19 mouse cellular contexts compared by ENCODE assay signal in the genomic region with DNA sequence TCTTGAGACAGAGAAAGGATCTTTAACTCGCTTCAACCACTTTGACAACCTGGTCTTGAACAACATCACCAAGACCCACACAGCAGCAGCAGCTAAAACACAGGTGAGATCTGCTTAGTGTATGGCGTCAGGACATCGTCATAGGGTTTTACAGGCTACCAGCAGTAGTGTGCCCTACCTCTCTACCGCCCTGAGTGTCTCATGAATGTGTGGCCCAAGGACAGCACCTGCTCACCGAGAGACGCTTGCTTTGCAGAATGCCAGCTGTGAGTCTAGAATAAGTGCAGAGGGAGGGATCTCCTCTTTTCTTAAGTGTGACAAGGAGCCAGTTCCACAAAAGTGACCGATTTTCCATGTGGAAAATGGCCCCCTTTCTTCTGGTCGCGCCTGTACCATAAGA.
DNase-seq lines count a peak whose midpoint lies in the region; ATAC-seq lines count a peak whose summit lies in the region.
"Had no signal": no experiment of that assay in that cellular context is flagged by ENCODE, and none has a peak within 500 bp of the region (broad histone marks: within the 10 kb centered on the region; RNA-seq: fewer than 3 reads in every experiment).

No protein-coding gene starts in this region.

- no peaks in the 10 kb centered on the region for H3K36me3 ChIP-seq in midbrain, embryonic 12.5 days
- H3K36me3 ChIP-seq in midbrain, embryonic 14.5 days (ENCODE audit: control insufficient read depth, insufficient read depth, low read length), result no peaks in the 10 kb centered on the region
- H3K36me3 ChIP-seq: embryonic facial prominence, embryonic 13.5 days; heart, embryonic 15.5 days; kidney, embryonic 15.5 days; limb, embryonic 15.5 days had no signal

- H3K9me3 ChIP-seq in midbrain, embryonic 12.5 days, result no peaks in the 10 kb centered on the region
- no peaks in the 10 kb centered on the region for H3K9me3 ChIP-seq in midbrain, embryonic 14.5 days (ENCODE audit: control insufficient read depth, low read length)
- H3K9me3 ChIP-seq: embryonic facial prominence, embryonic 13.5 days; heart, embryonic 15.5 days; kidney, embryonic 15.5 days; limb, embryonic 15.5 days had no signal

- H3K4me1 ChIP-seq in midbrain, embryonic 12.5 days, result peaks cover 11% of the 10 kb centered on the region
- H3K4me1 ChIP-seq in midbrain, embryonic 14.5 days (ENCODE audit: control insufficient read depth, insufficient read depth, low read length), result no peaks in the 10 kb centered on the region

- 86% methylated on average over 9 of the region's 9 CpGs for WGBS in midbrain, embryonic 12.5 days
- 88% methylated on average over 9 of the region's 9 CpGs for WGBS in midbrain, embryonic 14.5 days

- no peak overlapping the region for H3K27ac ChIP-seq in midbrain, embryonic 12.5 days (replicated peaks)
- no peak overlapping the region for H3K27ac ChIP-seq in midbrain, embryonic 14.5 days (replicated peaks; ENCODE audit: low read depth, low read length)
- H3K27ac ChIP-seq: embryonic facial prominence, embryonic 13.5 days; heart, embryonic 15.5 days; kidney, embryonic 15.5 days; limb, embryonic 15.5 days had no signal

- no peak overlapping the region for H3K4me3 ChIP-seq in midbrain, embryonic 12.5 days
- no peak overlapping the region for H3K4me3 ChIP-seq in midbrain, embryonic 14.5 days (replicated peaks; ENCODE audit: low read depth, low read length)
- H3K4me3 ChIP-seq: embryonic facial prominence, embryonic 13.5 days; heart, embryonic 15.5 days; kidney, embryonic 15.5 days; layer of hippocampus, adult 2 months; limb, embryonic 15.5 days had no signal

- 0 out of 2 replicates have a peak, but pooled peaks have one; percentile 17 for ATAC-seq in midbrain, embryonic 12.5 days (ENCODE audit: low FRiP score, low read depth)
- no peak for ATAC-seq in midbrain, embryonic 14.5 days (ENCODE audit: low FRiP score, low TSS enrichment)
- ATAC-seq: forebrain, embryonic 16.5 days; hindbrain, embryonic 16.5 days had no signal

- no peak for DNase-seq in midbrain, embryonic 14.5 days
- peak; percentile 15 for DNase-seq in induced T-regulatory cell, adult 2 months (ENCODE audit: low read depth)
- DNase-seq in thymus, adult 18-20 months, result peak; percentile 50 to 68
- peak; percentile 62 for DNase-seq in thymus, postnatal 4 days
- DNase-seq in cerebellum, adult 11-12 months, result no peak
- no peak for DNase-seq in kidney, postnatal 4 days
- DNase-seq: adrenal gland, postnatal 36 days; cerebellum, adult 9-10 months; gastrocnemius, postnatal 36 days; heart, postnatal 4 days; lung, postnatal 10 days had no signal

- no peak overlapping the region for H3K4me2 ChIP-seq in midbrain, embryonic 12.5 days (replicated peaks)
- no peak overlapping the region for H3K4me2 ChIP-seq in midbrain, embryonic 14.5 days (ENCODE audit: low read length)
- H3K4me2 ChIP-seq: embryonic facial prominence, embryonic 13.5 days; heart, embryonic 15.5 days; kidney, embryonic 15.5 days; limb, embryonic 15.5 days had no signal

- no peak overlapping the region for H3K9ac ChIP-seq in midbrain, embryonic 12.5 days (replicated peaks)
- no peak overlapping the region for H3K9ac ChIP-seq in midbrain, embryonic 14.5 days (replicated peaks; ENCODE audit: low read length)
- H3K9ac ChIP-seq: embryonic facial prominence, embryonic 13.5 days; heart, embryonic 15.5 days; kidney, embryonic 15.5 days; limb, embryonic 15.5 days had no signal

- H3K27me3 ChIP-seq in midbrain, embryonic 12.5 days, result no peaks in the 10 kb centered on the region
- H3K27me3 ChIP-seq in midbrain, embryonic 14.5 days (ENCODE audit: control insufficient read depth, insufficient read depth, low read length), result no peaks in the 10 kb centered on the region
- H3K27me3 ChIP-seq: embryonic facial prominence, embryonic 13.5 days; heart, embryonic 15.5 days; kidney, embryonic 15.5 days; limb, embryonic 15.5 days had no signal

Comparison
In these comparisons a context has a peak if more than half of its experiments do, and no peak if none do; other contexts are left out.
1. DNase-seq: peak in induced T-regulatory cell, adult 2 months (single experiment), thymus, adult 18-20 months (2 of 2) and thymus, postnatal 4 days (single experiment); none in midbrain, embryonic 14.5 days (single experiment), cerebellum, adult 11-12 months (single experiment) and kidney, postnatal 4 days (0 of 2).